Mouse (Mus musculus) liver, embryonic 13.5 days (tissue): ENCODE measurements around the gene Mtus2. TPM values are rescaled to one million over a fixed set of nuclear protein-coding genes. Genes with fewer than 3 reads are reported as not detected.
A peak's percentile ranks its signal among the peaks of the same experiment; 100 is the strongest.
"Not testable (repeated sequence)": the region's sequence is repeated elsewhere in the genome, so short reads cannot be mapped to it uniquely, and the experiment has no call there.

ENCODE experiments used
- ATAC-seq: fragments of 200-750 bp; cut with Nextera tagmentation; 2 replicates; pipeline ENCODE4 v1.8.0; 2017; ENCODE audit warnings: low read depth, mild to moderate bottlenecking, moderate number of reproducible peaks, moderate library complexity
- DNase-seq: peaks from one replicate; pipeline ENCODE4 v3.0.0; 2022
- H3K27ac ChIP-seq: fragments of 300-500 bp; sonication (generic); 2 replicates; pipeline ENCODE4 v1.5.1; 2015; ENCODE audit warnings: moderate library complexity, mild to moderate bottlenecking, inconsistent platforms
- H3K27me3 ChIP-seq: fragments of 300-500 bp; sonication (generic); 2 replicates; pipeline ENCODE4 v1.6.1; 2015; ENCODE audit warnings: mild to moderate bottlenecking, inconsistent platforms
- H3K36me3 ChIP-seq: fragments of 300-500 bp; sonication (generic); 2 replicates; pipeline ENCODE4 v1.6.1; 2015; ENCODE audit warnings: mild to moderate bottlenecking, inconsistent platforms
- H3K4me1 ChIP-seq: fragments of 300-500 bp; sonication (generic); replicated peaks from 2 replicates; pipeline ENCODE4 v1.6.1; 2015; ENCODE audit warnings: inconsistent platforms
- H3K4me2 ChIP-seq: fragments of 300-500 bp; sonication (generic); 2 replicates; pipeline ENCODE4 v1.6.1; 2015; ENCODE audit warnings: inconsistent platforms, mild to moderate bottlenecking, moderate library complexity
- H3K4me3 ChIP-seq: fragments of 300-500 bp; sonication (generic); replicated peaks from 2 replicates; pipeline ENCODE4 v1.5.1; 2015; ENCODE audit warnings: mild to moderate bottlenecking, inconsistent platforms
- H3K9ac ChIP-seq: fragments of 300-500 bp; sonication (generic); 2 replicates; pipeline ENCODE4 v1.6.1; 2015; ENCODE audit warnings: mild to moderate bottlenecking, inconsistent platforms
- H3K9me3 ChIP-seq: fragments of 300-500 bp; sonication (generic); replicated peaks from 2 replicates; pipeline ENCODE4 v1.6.1; 2016; ENCODE audit warnings: inconsistent platforms
- WGBS: fragments of 180-500 bp; shearing (Covaris S2); methylation state at CpG from one replicate; pipeline ENCODE4 v1.1.7; 2015; ENCODE audit not compliant: insufficient replicate concordance; 5-methylcytosine and 5-hydroxymethylcytosine counted together
- polyA plus RNA-seq: library from polyadenylated mRNA; unstranded; fragments of >200 nt; fragmentation: Nextera tagmentation; extraction: Ambion mirVana; gene quantifications from 2 replicates; pipeline ENCODE4 v1.2.1, GENCODE M21; 2015

The Mtus2 gene
- polyA plus RNA-seq, 1 experiment from 2014 or later, result 0.77 TPM

GRCm38 (mm10) chr5:147928668-147929497 lies 28.2 kb upstream of the Mtus2 start:
- DNase-seq (no peak), ATAC-seq (no peak)
- Histone ChIP-seq H3K4me2 (no peak overlapping the region), H3K4me3 (no peak overlapping the region), H3K4me1 (no peaks in the 10 kb centered on the region), H3K27ac (no peak overlapping the region), H3K9me3 (no peaks in the 10 kb centered on the region), H3K36me3 (no peaks in the 10 kb centered on the region), H3K9ac (no peak overlapping the region), H3K27me3 (no peaks in the 10 kb centered on the region)
- WGBS, result 61% methylated on average over 7 of the region's 7 CpGs

DNA sequence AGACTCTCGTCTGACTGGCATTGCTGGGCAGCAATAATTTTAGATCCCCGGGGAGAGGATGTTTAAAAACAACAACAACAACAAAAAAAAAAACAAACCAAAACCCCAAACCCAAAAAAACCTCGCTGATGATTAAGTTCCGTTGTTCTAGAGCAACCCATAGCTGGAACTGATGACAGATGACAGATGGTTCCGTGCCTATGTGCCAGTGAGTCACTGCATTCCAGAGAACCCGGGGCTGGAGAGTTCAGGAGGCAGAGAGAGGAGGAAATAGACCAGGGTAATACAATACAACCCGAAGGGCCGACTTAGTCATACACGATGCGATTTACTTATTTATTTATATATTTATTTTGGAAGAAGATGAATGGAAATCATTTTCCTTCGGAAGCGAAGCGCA lies 22.0 kb upstream of the Mtus2 start:
- H3K4me1 ChIP-seq, result no peaks in the 10 kb centered on the region
- DNase-seq (no peak), ATAC-seq (no peak)
- H3K9ac ChIP-seq, result no peak overlapping the region
- H3K27ac ChIP-seq, result no peak overlapping the region
- no peak overlapping the region for H3K4me3 ChIP-seq
- H3K9me3 ChIP-seq, result 0 out of 2 replicates have a peak, but pooled peaks cover 2% of the 10 kb centered on the region
- WGBS, result 68% methylated on average over 13 of the region's 13 CpGs
- no peak overlapping the region for H3K4me2 ChIP-seq
- no peaks in the 10 kb centered on the region for H3K27me3 ChIP-seq
- H3K36me3 ChIP-seq, result no peaks in the 10 kb centered on the region

- no peak overlapping the region for H3K4me3 ChIP-seq
- no peaks in the 10 kb centered on the region for H3K27me3 ChIP-seq
- H3K4me1 ChIP-seq, result no peaks in the 10 kb centered on the region
- H3K36me3 ChIP-seq, result no peaks in the 10 kb centered on the region
- no peak overlapping the region for H3K27ac ChIP-seq
- 0 out of 2 replicates have a peak, but pooled peaks cover 10% of the 10 kb centered on the region for H3K9me3 ChIP-seq
- DNase-seq (no peak), ATAC-seq (no peak)
- 48% methylated on average over 5 of the region's 5 CpGs for WGBS
- H3K9ac ChIP-seq, result no peak overlapping the region
- no peak overlapping the region for H3K4me2 ChIP-seq
These were observed 17.9 kb upstream of the Mtus2 start for GRCm38 (mm10) chr5:147939226-147939625.

DNA sequence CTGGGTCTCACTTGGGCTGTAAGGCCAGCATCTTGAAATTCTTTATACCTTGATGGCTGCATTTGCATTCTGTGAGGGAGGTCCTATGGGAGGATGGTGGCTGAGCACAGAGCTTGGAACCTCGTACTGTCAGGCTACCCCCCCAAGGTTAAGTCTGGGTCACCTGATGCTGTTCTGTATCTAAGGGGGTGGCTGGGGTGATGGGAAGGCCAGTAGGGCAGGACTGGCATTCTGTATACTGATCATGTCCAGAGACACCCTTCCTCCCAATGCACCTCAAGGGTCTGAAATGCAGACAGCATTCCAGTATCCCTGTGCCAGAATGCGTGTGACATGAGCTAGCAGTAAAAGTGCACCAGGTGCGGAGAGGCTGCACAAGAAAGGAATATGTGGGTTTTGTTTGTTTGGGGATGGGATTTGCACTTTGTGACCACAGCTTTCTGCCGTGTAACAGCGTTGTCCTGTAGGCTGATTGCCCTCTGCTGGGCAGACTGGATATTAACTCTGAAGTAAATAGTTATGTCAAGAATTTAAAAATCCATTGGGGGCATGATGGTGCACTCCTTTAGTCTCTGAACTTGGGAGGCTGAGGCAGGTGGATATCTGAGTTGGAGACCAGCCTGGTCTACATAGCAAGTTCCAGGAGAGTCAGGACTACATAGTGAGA lies 12.0 kb upstream of the Mtus2 start:
- no peaks in the 10 kb centered on the region for H3K27me3 ChIP-seq
- no peak overlapping the region for H3K27ac ChIP-seq
- H3K4me1 ChIP-seq, result no peaks in the 10 kb centered on the region
- DNase-seq (no peak), ATAC-seq (no peak)
- 21% methylated on average over 5 of the region's 5 CpGs for WGBS
- H3K36me3 ChIP-seq, result no peaks in the 10 kb centered on the region
- no peak overlapping the region for H3K4me3 ChIP-seq
- H3K9me3 ChIP-seq, result 0 out of 2 replicates have a peak, but pooled peaks cover 8% of the 10 kb centered on the region
- no peak overlapping the region for H3K9ac ChIP-seq
- no peak overlapping the region for H3K4me2 ChIP-seq

- DNase-seq (no peak), ATAC-seq (no peak)
- no peak overlapping the region for H3K4me3 ChIP-seq
- H3K27ac ChIP-seq, result no peak overlapping the region
- no peak overlapping the region for H3K4me2 ChIP-seq
- WGBS, result 69% methylated on average over 14 of the region's 14 CpGs
- H3K36me3 ChIP-seq, result no peaks in the 10 kb centered on the region
- H3K9me3 ChIP-seq, result no peaks in the 10 kb centered on the region
- no peaks in the 10 kb centered on the region for H3K27me3 ChIP-seq
- H3K9ac ChIP-seq, result no peak overlapping the region
- no peaks in the 10 kb centered on the region for H3K4me1 ChIP-seq
These were observed 7.2 kb upstream of the Mtus2 start for GRCm38 (mm10) chr5:147949881-147950280.

DNA sequence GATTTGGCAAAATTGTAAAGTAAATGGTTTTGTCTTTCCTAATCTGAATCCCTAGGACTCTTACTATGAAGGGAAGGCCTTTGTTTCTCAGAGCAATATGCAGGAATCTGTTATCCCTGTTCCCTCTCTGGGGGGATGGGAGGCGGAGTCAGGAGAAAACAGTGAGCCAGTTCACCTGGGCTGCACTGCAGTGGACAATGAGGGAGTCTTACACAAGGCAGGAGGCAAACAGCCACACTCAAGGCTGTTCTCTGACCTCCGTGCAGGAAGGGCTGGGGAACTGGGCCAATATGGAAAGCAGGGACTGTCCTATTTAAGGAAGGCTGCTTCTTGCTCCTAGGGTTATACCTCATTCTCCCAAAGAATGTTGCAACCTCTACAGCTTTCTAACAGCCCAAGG lies 5.4 kb upstream of the Mtus2 start:
- H3K27me3 ChIP-seq, result peaks cover 16% of the 10 kb centered on the region
- DNase-seq (no peak), ATAC-seq (no peak)
- no peaks in the 10 kb centered on the region for H3K36me3 ChIP-seq
- 34% methylated on average over 2 of the region's 2 CpGs for WGBS
- no peak overlapping the region for H3K4me3 ChIP-seq
- no peaks in the 10 kb centered on the region for H3K9me3 ChIP-seq
- no peak overlapping the region for H3K27ac ChIP-seq
- no peak overlapping the region for H3K4me2 ChIP-seq
- H3K9ac ChIP-seq, result no peak overlapping the region
- no peaks in the 10 kb centered on the region for H3K4me1 ChIP-seq

DNA sequence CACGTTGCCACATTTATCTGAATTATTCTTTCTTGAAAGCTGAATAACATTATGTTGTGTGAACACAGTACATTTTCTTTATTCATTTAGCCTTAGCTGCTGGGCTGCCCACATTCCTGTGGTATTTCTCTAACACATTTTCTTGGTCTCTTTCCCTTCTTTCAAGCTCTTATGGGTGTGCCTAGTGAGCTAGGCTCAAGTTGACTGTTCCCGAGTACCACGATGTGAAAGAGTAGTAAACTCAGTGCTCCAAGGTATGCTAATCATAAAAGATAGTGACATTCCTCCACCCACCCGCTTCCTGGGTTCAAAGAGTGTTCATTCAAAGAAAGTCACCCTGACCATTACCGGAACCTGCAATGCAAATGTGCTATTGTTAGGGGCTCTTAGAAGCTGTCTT lies 3.9 kb upstream of the Mtus2 start:
- H3K4me2 ChIP-seq, H3K4me3 ChIP-seq, H3K4me1 ChIP-seq, H3K27ac ChIP-seq, ATAC-seq, H3K9me3 ChIP-seq, H3K36me3 ChIP-seq, DNase-seq, H3K9ac ChIP-seq: not testable (repeated sequence)
- 64% methylated on average over 5 of the region's 5 CpGs for WGBS
- H3K27me3 ChIP-seq, result peaks cover 31% of the 10 kb centered on the region

- Histone ChIP-seq H3K27me3 (peaks cover 39% of the 10 kb centered on the region), H3K4me1 (peaks cover 10% of the 10 kb centered on the region; the same call in 1 of the 2 replicates), H3K36me3 (no peaks in the 10 kb centered on the region), H3K4me3 (no peak overlapping the region), H3K9me3 (no peaks in the 10 kb centered on the region), H3K27ac (no peak overlapping the region), H3K9ac (no peak overlapping the region), H3K4me2 (no peak overlapping the region)
- ATAC-seq (no peak), DNase-seq (no peak)
- WGBS, result 26% methylated on average over 5 of the region's 5 CpGs
These were observed 1.4 kb upstream of the Mtus2 start for GRCm38 (mm10) chr5:147955671-147956070.

DNA sequence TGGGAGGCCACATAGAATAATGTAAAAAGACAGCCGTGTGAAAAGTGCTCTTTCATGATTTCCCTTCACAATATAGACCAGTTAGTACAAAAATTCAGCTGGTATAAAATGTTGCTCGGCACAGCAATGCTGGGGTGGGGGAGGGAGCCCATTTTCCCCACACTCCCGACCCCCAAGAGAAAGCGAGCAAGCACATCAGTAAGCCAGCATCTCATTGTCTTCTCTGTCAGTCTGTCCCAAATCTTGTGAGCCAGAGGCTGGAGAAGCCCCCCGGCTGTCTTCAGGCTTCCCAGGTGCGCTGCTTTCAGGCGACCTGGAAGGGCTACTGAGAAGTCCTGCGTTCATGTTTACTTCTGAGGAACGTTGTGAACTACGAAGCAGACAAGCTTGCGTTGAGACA lies 699 bp upstream of the Mtus2 start:
- DNase-seq (no peak), ATAC-seq (no peak)
- peaks cover 39% of the 10 kb centered on the region for H3K27me3 ChIP-seq
- no peaks in the 10 kb centered on the region for H3K36me3 ChIP-seq
- no peak overlapping the region for H3K4me3 ChIP-seq
- 6% methylated on average over 11 of the region's 11 CpGs for WGBS
- peaks cover 10% of the 10 kb centered on the region; the same call in 1 of the 2 replicates for H3K4me1 ChIP-seq
- no peak overlapping the region for H3K27ac ChIP-seq
- no peak overlapping the region for H3K9ac ChIP-seq
- no peak overlapping the region for H3K4me2 ChIP-seq
- H3K9me3 ChIP-seq, result no peaks in the 10 kb centered on the region

GRCm38 (mm10) chr5:147957592-147958271 lies 612 bp downstream of the Mtus2 start:
- ATAC-seq, result peak; percentile 20; the same call in 1 of the 2 replicates

DNA sequence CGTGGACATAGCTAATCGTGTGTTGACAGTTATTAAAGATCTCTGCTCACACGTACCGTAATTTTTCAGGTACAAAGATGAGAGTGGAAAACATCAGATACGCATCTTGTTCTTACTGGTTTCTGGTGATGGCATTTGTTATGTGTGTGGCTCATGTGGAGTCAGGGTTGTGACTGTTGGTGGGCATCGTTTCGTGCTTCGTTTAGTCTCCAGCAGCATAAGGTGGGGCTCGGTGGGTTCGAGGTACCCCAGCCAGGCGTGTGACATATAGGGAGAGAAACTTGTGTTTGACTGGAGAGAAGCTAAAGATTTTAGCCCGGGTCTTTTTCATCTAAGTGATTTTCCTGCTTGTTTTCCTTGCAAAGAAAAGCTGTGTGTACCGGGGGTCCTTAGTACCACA lies 1.4 kb downstream of the Mtus2 start:
- H3K4me1 ChIP-seq, result peaks cover 10% of the 10 kb centered on the region; the same call in 1 of the 2 replicates
- peaks cover 39% of the 10 kb centered on the region for H3K27me3 ChIP-seq
- 35% methylated on average over 13 of the region's 13 CpGs for WGBS
- DNase-seq (no peak), ATAC-seq (no peak)
- no peaks in the 10 kb centered on the region for H3K36me3 ChIP-seq
- H3K4me2 ChIP-seq, result no peak overlapping the region
- no peak overlapping the region for H3K27ac ChIP-seq
- no peak overlapping the region for H3K9ac ChIP-seq
- no peak overlapping the region for H3K4me3 ChIP-seq
- H3K9me3 ChIP-seq, result no peaks in the 10 kb centered on the region

More at GRCm38 (mm10) chr5:147957592-147958271, 612 bp downstream of the Mtus2 start:
- no peak for DNase-seq
- no peaks in the 10 kb centered on the region for H3K9me3 ChIP-seq
- H3K27ac ChIP-seq, result no peak overlapping the region
- 3% methylated on average over 42 of the region's 42 CpGs for WGBS
- H3K36me3 ChIP-seq, result no peaks in the 10 kb centered on the region
- peak overlapping the region; percentile 45 for H3K4me3 ChIP-seq
- H3K4me1 ChIP-seq, result peaks cover 10% of the 10 kb centered on the region; the same call in 1 of the 2 replicates
- peak overlapping the region; percentile 62 for H3K4me2 ChIP-seq
- peaks cover 39% of the 10 kb centered on the region for H3K27me3 ChIP-seq
- H3K9ac ChIP-seq, result no peak overlapping the region
